Mouse (Mus musculus) ES-Bruce4 (cell line): Measurements from ENCODE around the gene Myo1h.

ENCODE experiments used
- CTCF ChIP-seq: IDR thresholded peaks from one replicate; pipeline ENCODE4 v1.8.1; 2011; ENCODE audit warnings: low read depth, low read length
- POLR2A ChIP-seq: IDR thresholded peaks from one replicate; pipeline ENCODE4 v1.8.1; 2011; ENCODE audit warnings: low read length; ENCODE audit not compliant: insufficient read depth

- no peak for TF ChIP-seq POLR2A
- TF ChIP-seq CTCF, result no peak
These were observed 20.3 kb upstream of the Myo1h start for GRCm38 (mm10) chr5:114268646-114269045.
